Mouse (Mus musculus) erythroid progenitor cell, adult 5-6 weeks (primary cell): ENCODE results near the gene Mras. TPM values are rescaled to one million over a fixed set of nuclear protein-coding genes. Genes with fewer than 3 reads are reported as not detected.

ENCODE experiments used
- total RNA-seq, 2 experiments: library from RNA; stranded (forward) in 1 of 2; stranded (reverse) in 1 of 2; fragments of 150-400 nt in 1 of 2; fragments of 186-747, 209-891 nt in 1 of 2; gene quantifications; 2 replicates each; pipeline versions ENCODE4 v1.2.3 to v1.2.4; 2015 to 2017; ENCODE audit warnings: low replicate concordance in 2 of 2

Mras gene
- total RNA-seq, 2 experiments from 2014 or later, result 0.08 to 14.3 TPM

Other genes starting within 250 kb of the Mras start
- not detected in 2 replicates for gene Faiml, start 200.1 kb downstream of the Mras start, total RNA-seq (2015; ENCODE audit: low replicate concordance)
- not detected in 2 replicates for gene Faiml, start 200.1 kb downstream of the Mras start, total RNA-seq (2017; ENCODE audit: low replicate concordance)
- gene Cep70, start 194.0 kb downstream of the Mras start, total RNA-seq (2015; ENCODE audit: low replicate concordance), result 128 and 183 TPM in 2 replicates
- 189 and 248 TPM in 2 replicates for gene Cep70, start 194.0 kb downstream of the Mras start, total RNA-seq (2017; ENCODE audit: low replicate concordance)
- gene Esyt3, start 78.8 kb downstream of the Mras start, total RNA-seq (2015; ENCODE audit: low replicate concordance), result not detected in 2 replicates
- gene Esyt3, start 78.8 kb downstream of the Mras start, total RNA-seq (2017; ENCODE audit: low replicate concordance), result not detected in 2 replicates
- gene Nme9, start 14.1 kb upstream of the Mras start, total RNA-seq (2015; ENCODE audit: low replicate concordance), result not detected in 2 replicates
- gene Nme9, start 14.1 kb upstream of the Mras start, total RNA-seq (2017; ENCODE audit: low replicate concordance), result 1.2 TPM in 1 of 2 replicates, not detected in the other
- 20.9 and 30.6 TPM in 2 replicates for gene Armc8, start 131.5 kb upstream of the Mras start, total RNA-seq (2015; ENCODE audit: low replicate concordance)
- 33.6 and 37.8 TPM in 2 replicates for gene Armc8, start 131.5 kb upstream of the Mras start, total RNA-seq (2017; ENCODE audit: low replicate concordance)
- 7.5 and 11.5 TPM in 2 replicates for gene Dbr1, start 138.4 kb upstream of the Mras start, total RNA-seq (2015; ENCODE audit: low replicate concordance)
- 12.3 and 32.3 TPM in 2 replicates for gene Dbr1, start 138.4 kb upstream of the Mras start, total RNA-seq (2017; ENCODE audit: low replicate concordance)
- not detected in 2 replicates for gene A4gnt, start 175.1 kb upstream of the Mras start, total RNA-seq (2015; ENCODE audit: low replicate concordance)
- not detected in 2 replicates for gene A4gnt, start 175.1 kb upstream of the Mras start, total RNA-seq (2017; ENCODE audit: low replicate concordance)
- gene Dzip1l, start 192.1 kb upstream of the Mras start, total RNA-seq (2015; ENCODE audit: low replicate concordance), result not detected in 2 replicates
- not detected in 2 replicates for gene Dzip1l, start 192.1 kb upstream of the Mras start, total RNA-seq (2017; ENCODE audit: low replicate concordance)